Mouse (Mus musculus) lung, postnatal 0 days (tissue): ENCODE data around the gene Apc2.

Experiments
- CTCF ChIP-seq: IDR thresholded peaks from 2 replicates; pipeline ENCODE4 v1.5.1; 2016; ENCODE audit warnings: antibody characterized with exemption, mild to moderate bottlenecking
- EP300 ChIP-seq: IDR thresholded peaks from 2 replicates; pipeline ENCODE4 v1.6.1; 2016; ENCODE audit warnings: antibody characterized with exemption, mild to moderate bottlenecking, control low read depth

DNA sequence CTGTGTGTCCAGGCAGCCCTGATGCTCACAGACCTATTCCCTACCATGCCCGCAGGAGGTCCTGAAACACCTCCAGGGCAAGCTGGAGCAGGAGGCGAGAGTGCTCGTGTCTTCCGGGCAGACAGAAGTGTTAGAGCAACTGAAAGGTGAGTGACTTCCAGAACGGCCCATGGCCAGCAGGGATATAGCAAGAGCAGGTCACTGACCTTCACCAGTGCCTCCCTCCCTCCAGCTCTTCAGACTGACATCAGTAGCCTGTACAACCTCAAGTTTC lies 6.2 kb downstream of the Apc2 start:
- TF ChIP-seq CTCF (no peak), EP300 (no peak)
